Mouse (Mus musculus): Measurements from ENCODE around the gene Gm10644.

GRCm38 (mm10) chr8:83982449-83982848 lies 27.4 kb upstream of the Gm10644 start:
- TF ChIP-seq CTCF (IDR thresholded peaks at IDR 0.05; ENCODE audit: borderline replicate concordance, control insufficient read depth, extremely low read depth, insufficient read depth, low read length, poor library complexity) (no peak), POLR2A (IDR thresholded peaks at IDR 0.05; ENCODE audit: control insufficient read depth, extremely low read depth, insufficient read depth, low read length, poor library complexity) (no peak)

Measured in thymus, adult 2 months (tissue).